Mouse (Mus musculus) adrenal gland, postnatal 10 days (tissue): ENCODE results near the gene Mylk2. TPM values are rescaled to one million over a fixed set of nuclear protein-coding genes. Genes with fewer than 3 reads are reported as not detected.

Experiments
- DNase-seq: peaks from one replicate; pipeline ENCODE4 v3.0.0; 2021; ENCODE audit warnings: mixed read lengths
- long read RNA-seq, 2 experiments: library from polyadenylated mRNA; stranded (forward); transcript quantifications; one replicate each; pipeline ENCODE4 v2.0.0; 2021
- total RNA-seq, 2 experiments: library from RNA; stranded (reverse); gene quantifications; 2 replicates each; pipeline ENCODE4 v1.2.3; 2021

Gene Mylk2
- total RNA-seq: 1 to 10 TPM; 3.1 to 6.3 TPM
- long read RNA-seq, experiment 1, partial matches to known transcripts: 1 of 2 reads
- long read RNA-seq, experiment 1, other reads (novel, unspliced or antisense): 0 of 2 reads
- long read RNA-seq, experiment 2: 0 reads

- no peak for DNase-seq
These were observed at the start of gene Mylk2 for GRCm38 (mm10) chr2:152911031-152911430. TSS of gene Mylk2 (plus strand) at chr2:152911352.

- no peak for DNase-seq
These were observed 49.3 kb upstream of the Mylk2 start for GRCm38 (mm10) chr2:152861891-152862290.

- no peak for DNase-seq
These were observed 48.5 kb upstream of the Mylk2 start for GRCm38 (mm10) chr2:152862638-152863037.

- DNase-seq: no peak
These were observed 47.8 kb upstream of the Mylk2 start for GRCm38 (mm10) chr2:152863346-152863745.

- DNase-seq: no peak
These were observed 32.9 kb upstream of the Mylk2 start for GRCm38 (mm10) chr2:152878239-152878638.

GRCm38 (mm10) chr2:152880898-152881297 is 30.3 kb upstream of the Mylk2 start:
- DNase-seq: no peak

GRCm38 (mm10) chr2:152884101-152884645 is 27.0 kb upstream of the Mylk2 start:
- no peak for DNase-seq

- no peak for DNase-seq
These were observed 23.9 kb upstream of the Mylk2 start for GRCm38 (mm10) chr2:152887230-152887629.

- no peak for DNase-seq
These were observed 22.4 kb upstream of the Mylk2 start for GRCm38 (mm10) chr2:152888774-152889173.

- no peak for DNase-seq
These were observed 15.3 kb upstream of the Mylk2 start for GRCm38 (mm10) chr2:152895834-152896233.

- DNase-seq: no peak
These were observed 14.2 kb upstream of the Mylk2 start for GRCm38 (mm10) chr2:152896926-152897325.

GRCm38 (mm10) chr2:152899011-152899410 is 12.1 kb upstream of the Mylk2 start:
- no peak for DNase-seq

- no peak for DNase-seq
These were observed 9.9 kb upstream of the Mylk2 start for GRCm38 (mm10) chr2:152901296-152901695.

GRCm38 (mm10) chr2:152902658-152903057 is 8.5 kb upstream of the Mylk2 start:
- DNase-seq: no peak

- peak; percentile 75 for DNase-seq
These were observed 7.6 kb upstream of the Mylk2 start for GRCm38 (mm10) chr2:152903586-152903985.

- DNase-seq: no peak
These were observed 7.0 kb upstream of the Mylk2 start for GRCm38 (mm10) chr2:152904127-152904643.

- DNase-seq: no peak
These were observed 5.9 kb upstream of the Mylk2 start for GRCm38 (mm10) chr2:152905036-152905829.

- no peak for DNase-seq
These were observed 4.7 kb upstream of the Mylk2 start for GRCm38 (mm10) chr2:152906274-152907037.

GRCm38 (mm10) chr2:152907114-152907943 is 3.8 kb upstream of the Mylk2 start:
- no peak for DNase-seq

- no peak for DNase-seq
These were observed 1.3 kb upstream of the Mylk2 start for GRCm38 (mm10) chr2:152909848-152910247.

GRCm38 (mm10) chr2:152911432-152911831 is 280 bp downstream of the Mylk2 start:
- DNase-seq: no peak

GRCm38 (mm10) chr2:152913471-152913870 is 2.3 kb downstream of the Mylk2 start:
- no peak for DNase-seq
